In genomic region chr19:3851979-3852681, GRCm38 (mm10) we compare ENCODE assay signal across 8 mouse cellular contexts. TPM values are rescaled to one million over a fixed set of nuclear protein-coding genes. Genes with fewer than 3 reads are reported as not detected.
DNase-seq lines count a peak whose midpoint lies in the region; ATAC-seq and TF ChIP-seq lines count a peak whose summit lies in the region.

No protein-coding gene starts in this region.

- no peak for TF ChIP-seq POLR2A in olfactory bulb, adult 2 months (IDR thresholded peaks at IDR 0.05; ENCODE audit: insufficient read depth, low read depth, low read length)

- peak overlapping the region; percentile 85 for H3K4me3 ChIP-seq in embryonic facial prominence, embryonic 15.5 days (replicated peaks)
- peak overlapping the region; percentile 70 for H3K4me3 ChIP-seq in heart, embryonic 15.5 days
- peak overlapping the region; percentile 76 for H3K4me3 ChIP-seq in olfactory bulb, adult 2 months (ENCODE audit: insufficient read depth, low read depth, low read length)

- H3K4me1 ChIP-seq in embryonic facial prominence, embryonic 15.5 days: peaks cover 33% of the 10 kb centered on the region
- H3K4me1 ChIP-seq in heart, embryonic 15.5 days (replicated peaks): peaks cover 36% of the 10 kb centered on the region
- H3K4me1 ChIP-seq in olfactory bulb, adult 2 months (ENCODE audit: control insufficient read depth, insufficient read depth, low read length): peaks cover 15% of the 10 kb centered on the region

- H3K27ac ChIP-seq in embryonic facial prominence, embryonic 15.5 days (replicated peaks): peak overlapping the region; percentile 98
- H3K27ac ChIP-seq in heart, embryonic 15.5 days: peak overlapping the region; percentile 99
- H3K27ac ChIP-seq in olfactory bulb, adult 2 months (ENCODE audit: insufficient read depth, low read depth, low read length): peak overlapping the region; percentile 92

- ATAC-seq in embryonic facial prominence, embryonic 15.5 days (ENCODE audit: insufficient number of reproducible peaks, low FRiP score, low TSS enrichment, low read depth): peak; percentile 9
- ATAC-seq in heart, embryonic 15.5 days (replicated peaks; ENCODE audit: insufficient number of reproducible peaks, insufficient read depth, low FRiP score, low read depth): peak; percentile 21

- H3K9me3 ChIP-seq in embryonic facial prominence, embryonic 15.5 days (replicated peaks): no peaks in the 10 kb centered on the region
- no peaks in the 10 kb centered on the region for H3K9me3 ChIP-seq in heart, embryonic 15.5 days (replicated peaks)

- TF ChIP-seq CTCF in olfactory bulb, adult 2 months (IDR thresholded peaks at IDR 0.05; ENCODE audit: insufficient read depth, low read depth, low read length): no peak

- DNase-seq in CD4-positive helper T cell, adult 2 months (ENCODE audit: low read depth, low spot score): peak; percentile 49
- DNase-seq in adrenal gland, postnatal 10 days: peak; percentile 71
- peak; percentile 47 to 72 for DNase-seq in kidney, postnatal 36 days
- DNase-seq in lung, adult 18-20 months: peak; percentile 32 to 48
- DNase-seq in thymus, postnatal 25 days: peak; percentile 53

- no peaks in the 10 kb centered on the region for H3K36me3 ChIP-seq in embryonic facial prominence, embryonic 15.5 days
- H3K36me3 ChIP-seq in heart, embryonic 15.5 days: no peaks in the 10 kb centered on the region

- peak overlapping the region; percentile 85 for H3K4me2 ChIP-seq in embryonic facial prominence, embryonic 15.5 days (replicated peaks)
- peak overlapping the region; percentile 94 for H3K4me2 ChIP-seq in heart, embryonic 15.5 days

- under 1% methylated on average over 66 of the region's 74 CpGs for WGBS in embryonic facial prominence, embryonic 15.5 days
- under 1% methylated on average over 65 of the region's 74 CpGs for WGBS in heart, embryonic 15.5 days
- under 1% methylated on average over 69 of the region's 74 CpGs for WGBS in olfactory bulb, adult 2 months

- H3K27me3 ChIP-seq in embryonic facial prominence, embryonic 15.5 days: no peaks in the 10 kb centered on the region
- H3K27me3 ChIP-seq in heart, embryonic 15.5 days: no peaks in the 10 kb centered on the region

- H3K9ac ChIP-seq in embryonic facial prominence, embryonic 15.5 days: peak overlapping the region; percentile 79
- H3K9ac ChIP-seq in heart, embryonic 15.5 days: peak overlapping the region; percentile 93

RNA-seq across cellular contexts. Expression of gene Chka, which starts 0.6 kb away (rescaled TPM):
- total RNA-seq in adrenal gland, postnatal 10 days (2021): 10 to 100 TPM; 46.6 to 53.1 TPM
- 38.2 and 44.3 TPM in 2 replicates for polyA plus RNA-seq in embryonic facial prominence, embryonic 15.5 days (2015; fragmentation: Nextera tagmentation; extraction: Ambion mirVana)
- polyA plus RNA-seq in heart, embryonic 15.5 days (2015; fragmentation: Nextera tagmentation; extraction: Ambion mirVana): 24.9 and 32.0 TPM in 2 replicates
- polyA plus RNA-seq in olfactory bulb, adult 2 months (2012; ENCODE audit: insufficient read depth, insufficient read length, low replicate concordance, missing spikeins): not detected in 2 replicates

RNA-seq across cellular contexts. Expression of gene Tcirg1, which starts 54.8 kb away (rescaled TPM):
- 10 to 100 TPM; 40.7 to 52.9 TPM for total RNA-seq in adrenal gland, postnatal 10 days (2021)
- polyA plus RNA-seq in embryonic facial prominence, embryonic 15.5 days (2015; fragmentation: Nextera tagmentation; extraction: Ambion mirVana): 57.5 and 64.3 TPM in 2 replicates
- polyA plus RNA-seq in heart, embryonic 15.5 days (2015; fragmentation: Nextera tagmentation; extraction: Ambion mirVana): 24.9 and 39.6 TPM in 2 replicates
- not detected in 2 replicates for polyA plus RNA-seq in olfactory bulb, adult 2 months (2012; ENCODE audit: insufficient read depth, insufficient read length, low replicate concordance, missing spikeins)

Comparison
In these comparisons a context has a peak if more than half of its experiments do, and no peak if none do; other contexts are left out.
1. Peak in every context shown above with its lines: DNase-seq, ATAC-seq, H3K4me3 ChIP-seq and H3K27ac ChIP-seq.